Mouse (Mus musculus) MEL (cell line): ENCODE measurements around the gene Dusp11. TPM values are rescaled to one million over a fixed set of nuclear protein-coding genes. Genes with fewer than 3 reads are reported as not detected.
"Not testable (repeated sequence)": the region's sequence is repeated elsewhere in the genome, so short reads cannot be mapped to it uniquely, and the experiment has no call there.

Experiments
- DNase-seq: peaks from one replicate; pipeline ENCODE4 v3.0.0; 2011; ENCODE audit warnings: low read depth, low spot score
- H3K27ac ChIP-seq: 2 replicates; pipeline ENCODE4 v1.5.1; 2012; ENCODE audit warnings: low read depth, mild to moderate bottlenecking, control low read depth, low read length, moderate library complexity; ENCODE audit not compliant: control insufficient read depth
- H3K27me3 ChIP-seq, 2 experiments: fragments of 150-350 bp in 1 of 2; sonication (generic) in 1 of 2; 2 replicates each; pipeline ENCODE4 v1.6.1; 2012; ENCODE audit warnings: low read length in 2 of 2, mild to moderate bottlenecking in 2 of 2, improper control_type of control experiment in 1 of 2, moderate library complexity in 1 of 2; ENCODE audit not compliant: insufficient read depth in 2 of 2, control insufficient read depth in 1 of 2
- H3K36me3 ChIP-seq, 2 experiments: 2 replicates each; pipeline ENCODE4 v1.6.1; 2012 to 2014; ENCODE audit warnings: low read length in 2 of 2, improper control_type of control experiment in 1 of 2, inconsistent platforms in 1 of 2, mild to moderate bottlenecking in 1 of 2; ENCODE audit not compliant: insufficient read depth in 2 of 2, control insufficient read depth in 1 of 2
- H3K4me1 ChIP-seq, 2 experiments: fragments of 150-350 bp in 1 of 2; sonication (generic) in 1 of 2; 2 replicates each; pipeline ENCODE4 v1.6.1; 2012; ENCODE audit warnings: low read length in 2 of 2, improper control_type of control experiment in 1 of 2, mild to moderate bottlenecking in 1 of 2; ENCODE audit not compliant: insufficient read depth in 2 of 2, control insufficient read depth in 1 of 2
- H3K4me3 ChIP-seq, 2 experiments: fragments of 150-350 bp in 1 of 2; sonication (generic) in 1 of 2; 2 replicates each; pipeline ENCODE4 v1.5.1; 2012; ENCODE audit warnings: low read depth in 2 of 2, low read length in 2 of 2, mild to moderate bottlenecking in 2 of 2, moderate library complexity in 2 of 2, control low read depth in 1 of 2, improper control_type of control experiment in 1 of 2; ENCODE audit not compliant: control insufficient read depth in 1 of 2, insufficient read depth in 1 of 2
- H3K79me2 ChIP-seq: 2 replicates; pipeline ENCODE4 v1.6.1; 2012; ENCODE audit warnings: mild to moderate bottlenecking, low read length, moderate library complexity; ENCODE audit not compliant: control insufficient read depth, poor library complexity, insufficient read depth
- H3K9ac ChIP-seq: 2 replicates; pipeline ENCODE4 v1.6.1; 2012; ENCODE audit warnings: low read depth, mild to moderate bottlenecking, control low read depth, low read length, moderate library complexity; ENCODE audit not compliant: control insufficient read depth, poor library complexity, severe bottlenecking
- H3K9me3 ChIP-seq: fragments of 150-350 bp; sonication (generic); replicated peaks from 2 replicates; pipeline ENCODE4 v1.6.1; 2012; ENCODE audit warnings: mild to moderate bottlenecking, low read length, improper control_type of control experiment, moderate library complexity; ENCODE audit not compliant: insufficient read depth
- CHD2 ChIP-seq: IDR thresholded peaks from 2 replicates; pipeline ENCODE4 v1.6.1; 2011; ENCODE audit warnings: low read length, improper control_type of control experiment
- CTCF ChIP-seq, 3 experiments: IDR thresholded peaks in 2 of 3; conservative IDR thresholded peaks in 1 of 3; 2 replicates each; pipeline ENCODE4 v1.5.1; 2011 to 2012; ENCODE audit warnings: low read length in 3 of 3, low read depth in 2 of 3, mild to moderate bottlenecking in 2 of 3, improper control_type of control experiment in 1 of 3, inconsistent platforms in 1 of 3, mixed read lengths in 1 of 3, moderate library complexity in 1 of 3; ENCODE audit not compliant: control insufficient read depth in 1 of 3, insufficient read depth in 1 of 3, poor library complexity in 1 of 3, severe bottlenecking in 1 of 3
- E2F4 ChIP-seq: IDR thresholded peaks from 2 replicates; pipeline ENCODE4 v1.6.1; 2011; ENCODE audit warnings: low read depth, low read length, improper control_type of control experiment, borderline replicate concordance
- ELF1 ChIP-seq: IDR thresholded peaks from 2 replicates; pipeline ENCODE4 v1.6.1; 2014; ENCODE audit warnings: low read depth, mild to moderate bottlenecking, inconsistent platforms, low read length, improper control_type of control experiment, moderate library complexity
- ETS1 ChIP-seq: IDR thresholded peaks from 2 replicates; pipeline ENCODE4 v1.6.1; 2012; ENCODE audit warnings: low read depth, mild to moderate bottlenecking, inconsistent platforms, low read length, improper control_type of control experiment, moderate library complexity
- HCFC1 ChIP-seq: IDR thresholded peaks from 2 replicates; pipeline ENCODE4 v1.6.1; 2012; ENCODE audit warnings: low read depth, mild to moderate bottlenecking, inconsistent platforms, low read length, improper control_type of control experiment, moderate library complexity
- JUND ChIP-seq: IDR thresholded peaks from 2 replicates; pipeline ENCODE4 v1.6.1; 2011; ENCODE audit warnings: low read depth, mild to moderate bottlenecking, improper control_type of control experiment, low read length
- MEF2A ChIP-seq: IDR thresholded peaks from 2 replicates; pipeline ENCODE4 v1.6.1; 2014; ENCODE audit warnings: low read depth, mild to moderate bottlenecking, inconsistent platforms, low read length, improper control_type of control experiment; ENCODE audit not compliant: poor library complexity, insufficient replicate concordance, severe bottlenecking; ENCODE audit errors: extremely low read depth
- MYB ChIP-seq: IDR thresholded peaks from 2 replicates; pipeline ENCODE4 v1.6.1; 2011; ENCODE audit warnings: mild to moderate bottlenecking, low read depth, low read length, improper control_type of control experiment
- NELFE ChIP-seq: IDR thresholded peaks from 2 replicates; pipeline ENCODE4 v1.6.1; 2011; ENCODE audit warnings: low read depth, low read length, improper control_type of control experiment
- NRF1 ChIP-seq: IDR thresholded peaks from 2 replicates; pipeline ENCODE4 v1.6.1; 2014; ENCODE audit warnings: low read depth, mild to moderate bottlenecking, inconsistent platforms, low read length, improper control_type of control experiment, moderate library complexity; ENCODE audit not compliant: poor library complexity, insufficient read depth, severe bottlenecking
- POLR2A ChIP-seq, 2 experiments: IDR thresholded peaks; 2 replicates each; pipeline ENCODE4 v1.6.1; 2011 to 2012; ENCODE audit warnings: low read length in 2 of 2, mild to moderate bottlenecking in 2 of 2, control low read depth in 1 of 2, improper control_type of control experiment in 1 of 2, low read depth in 1 of 2, moderate library complexity in 1 of 2; ENCODE audit not compliant: control insufficient read depth in 1 of 2, insufficient read depth in 1 of 2, poor library complexity in 1 of 2
- RAD21 ChIP-seq: IDR thresholded peaks from 2 replicates; pipeline ENCODE4 v1.6.1; 2011; ENCODE audit warnings: mild to moderate bottlenecking, low read depth, low read length, improper control_type of control experiment
- SIN3A ChIP-seq: IDR thresholded peaks from 2 replicates; pipeline ENCODE4 v1.6.1; 2012; ENCODE audit warnings: low read length, improper control_type of control experiment, inconsistent platforms
- SMC3 ChIP-seq: IDR thresholded peaks from 2 replicates; pipeline ENCODE4 v1.6.1; 2011; ENCODE audit warnings: low read depth, low read length, improper control_type of control experiment
- TBP ChIP-seq: IDR thresholded peaks from 2 replicates; pipeline ENCODE4 v1.8.0; 2011; ENCODE audit warnings: low read depth, low read length, improper control_type of control experiment
- TCF12 ChIP-seq: IDR thresholded peaks from 2 replicates; pipeline ENCODE4 v1.6.1; 2014; ENCODE audit warnings: low read depth, mild to moderate bottlenecking, inconsistent platforms, low read length, improper control_type of control experiment, moderate library complexity
- ZC3H11A ChIP-seq: IDR thresholded peaks from 2 replicates; pipeline ENCODE4 v1.6.1; 2012; ENCODE audit warnings: low read depth, mild to moderate bottlenecking, inconsistent platforms, low read length, improper control_type of control experiment
- polyA plus RNA-seq, 2 experiments: library from polyadenylated mRNA; stranded (reverse) in 1 of 2; unstranded in 1 of 2; fragments of >175 nt in 1 of 2; fragments of >200 nt in 1 of 2; gene quantifications; 2 replicates each; pipeline versions ENCODE4 v1.2.1 to v1.2.4; 2012; ENCODE audit warnings: low replicate concordance in 2 of 2, low read depth in 1 of 2; ENCODE audit not compliant: insufficient read length in 2 of 2, insufficient read depth in 1 of 2, missing spikeins in 1 of 2
- total RNA-seq: library from RNA; depleted of rRNA; stranded (reverse); fragments of 300-350 nt; gene quantifications from 2 replicates; pipeline ENCODE4 v1.2.3, GENCODE M21; 2012

Dusp11 gene
- total and polyA plus RNA-seq, 3 experiments: 22.4 to 42.3 (median 33.2) TPM

DNA sequence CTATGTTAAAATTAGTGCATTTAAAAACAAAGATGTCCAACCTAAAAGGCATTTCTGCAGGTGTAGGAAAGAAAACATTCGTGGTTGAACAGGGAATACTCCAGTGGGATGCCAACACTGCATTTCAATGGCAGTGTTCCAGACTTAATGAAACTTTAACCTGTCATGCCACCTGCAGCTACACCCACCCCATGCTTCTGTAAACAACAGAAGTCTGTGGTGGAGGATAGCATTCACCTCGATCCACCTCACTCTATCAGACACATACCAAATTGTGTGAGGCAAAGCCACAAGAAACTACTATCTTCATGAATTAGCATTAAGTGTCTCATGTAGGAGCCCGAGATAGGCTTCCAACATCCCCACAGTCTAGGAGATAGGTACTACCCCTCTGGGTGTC, 53.1 kb downstream of the Dusp11 start (continued):
- TF ChIP-seq NRF1 (no peak), TCF12 (0 out of 2 replicates have a peak, but pooled peaks have one; percentile 43), ETS1 (0 out of 2 replicates have a peak, but pooled peaks have one; percentile 21), MYB (no peak), MEF2A (no peak), CHD2 (no peak), JUND (no peak)

DNA sequence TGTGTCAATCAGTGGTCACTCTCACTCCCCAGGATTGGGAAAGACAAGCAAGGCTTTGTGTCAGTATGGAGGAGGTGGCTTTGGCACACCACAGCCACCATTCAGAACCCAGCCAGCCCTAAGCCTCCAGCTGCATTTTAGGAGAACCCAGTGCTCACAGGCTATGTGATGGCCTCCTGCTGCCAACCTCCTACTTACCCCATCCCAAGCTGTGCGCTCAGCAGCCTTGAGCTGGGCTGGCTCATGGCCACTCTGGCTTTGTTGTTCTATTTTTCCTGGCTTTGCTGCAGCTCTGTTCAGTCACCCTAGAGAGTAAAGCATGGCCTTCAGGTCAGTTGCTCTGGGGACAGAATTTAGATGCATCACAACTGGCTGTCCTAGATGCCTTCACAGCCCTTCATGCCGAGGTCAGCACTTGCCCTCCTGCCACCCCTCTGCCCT, 54.5 kb downstream of the Dusp11 start:
- not testable (repeated sequence) for H3K9me3 ChIP-seq, H3K4me3 ChIP-seq, H3K36me3 ChIP-seq, H3K27ac ChIP-seq, H3K4me1 ChIP-seq, DNase-seq, H3K79me2 ChIP-seq, H3K27me3 ChIP-seq, H3K9ac ChIP-seq

DNA sequence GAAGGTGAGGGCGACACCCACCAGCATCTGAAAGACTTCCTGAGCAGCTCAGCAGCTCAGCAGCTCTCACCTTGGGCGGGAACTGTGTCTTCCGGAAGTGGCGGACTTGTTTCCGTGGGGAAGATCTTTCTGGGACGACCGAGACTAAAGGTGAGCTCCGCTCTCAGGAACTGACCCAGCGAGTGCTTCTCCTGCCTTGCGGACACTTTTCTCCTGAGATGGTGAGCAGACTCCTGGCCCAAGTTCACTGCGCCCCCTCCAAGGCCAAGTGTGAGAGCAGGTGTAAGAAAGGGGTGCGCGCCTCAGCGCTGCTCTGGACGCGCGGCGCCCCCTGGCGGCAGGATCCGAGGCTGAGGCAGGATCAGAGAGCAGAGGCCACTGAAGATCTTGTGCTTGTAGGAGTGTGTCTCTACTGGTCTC, 56.8 kb downstream of the Dusp11 start, which contains the start of gene Nat8f4:
TSS of gene Nat8f4 (minus strand) at position 243 of the 420 bp plus-strand sequence.
- H3K9ac ChIP-seq: peak within 1 kb of the TSS; percentile 88
- H3K79me2 ChIP-seq, H3K9me3 ChIP-seq, H3K4me1 ChIP-seq, H3K27me3 ChIP-seq, H3K36me3 ChIP-seq: not testable (repeated sequence)
- H3K4me3 ChIP-seq: peak within 1 kb of the TSS; percentile 61 to 82
- H3K27ac ChIP-seq: peak within 1 kb of the TSS; percentile 68
- DNase-seq: peak; percentile 77
- TF ChIP-seq HCFC1: peak; percentile 62
- 0 out of 2 replicates have a peak, but pooled peaks have one; percentile 22 for TF ChIP-seq SIN3A
- TF ChIP-seq RAD21: peak; percentile 43
- peak; percentile 30 to 63; a peak in 2 of 4 replicates for TF ChIP-seq POLR2A (IDR thresholded peaks at IDR 0.05; ENCODE audit: control insufficient read depth in 1 of 2, insufficient read depth in 1 of 2, low read depth in 1 of 2, low read length in 2 of 2, poor library complexity in 1 of 2)
- peak; percentile 55; the same call in 1 of the 2 replicates for TF ChIP-seq E2F4
- TF ChIP-seq ZC3H11A: 0 out of 2 replicates have a peak, but pooled peaks have one; percentile 17
- TF ChIP-seq SMC3: peak; percentile 60
- peak; percentile 34; the same call in 1 of the 2 replicates for TF ChIP-seq ELF1
- 0 out of 2 replicates have a peak, but pooled peaks have one; percentile 20 for TF ChIP-seq TCF12
- peak; percentile 56; the same call in 1 of the 2 replicates for TF ChIP-seq NELFE
- peak; percentile 57 to 73 (median 68) for TF ChIP-seq CTCF (IDR thresholded peaks at IDR 0.05 in 2 of 3, conservative IDR thresholded peaks at IDR 0.05 in 1 of 3; ENCODE audit: control insufficient read depth in 1 of 3, insufficient read depth in 1 of 3, low read depth in 2 of 3, low read length in 3 of 3, poor library complexity in 1 of 3, severe bottlenecking in 1 of 3)
- 0 out of 2 replicates have a peak, but pooled peaks have one; percentile 55 for TF ChIP-seq TBP
